In the genomic region with DNA sequence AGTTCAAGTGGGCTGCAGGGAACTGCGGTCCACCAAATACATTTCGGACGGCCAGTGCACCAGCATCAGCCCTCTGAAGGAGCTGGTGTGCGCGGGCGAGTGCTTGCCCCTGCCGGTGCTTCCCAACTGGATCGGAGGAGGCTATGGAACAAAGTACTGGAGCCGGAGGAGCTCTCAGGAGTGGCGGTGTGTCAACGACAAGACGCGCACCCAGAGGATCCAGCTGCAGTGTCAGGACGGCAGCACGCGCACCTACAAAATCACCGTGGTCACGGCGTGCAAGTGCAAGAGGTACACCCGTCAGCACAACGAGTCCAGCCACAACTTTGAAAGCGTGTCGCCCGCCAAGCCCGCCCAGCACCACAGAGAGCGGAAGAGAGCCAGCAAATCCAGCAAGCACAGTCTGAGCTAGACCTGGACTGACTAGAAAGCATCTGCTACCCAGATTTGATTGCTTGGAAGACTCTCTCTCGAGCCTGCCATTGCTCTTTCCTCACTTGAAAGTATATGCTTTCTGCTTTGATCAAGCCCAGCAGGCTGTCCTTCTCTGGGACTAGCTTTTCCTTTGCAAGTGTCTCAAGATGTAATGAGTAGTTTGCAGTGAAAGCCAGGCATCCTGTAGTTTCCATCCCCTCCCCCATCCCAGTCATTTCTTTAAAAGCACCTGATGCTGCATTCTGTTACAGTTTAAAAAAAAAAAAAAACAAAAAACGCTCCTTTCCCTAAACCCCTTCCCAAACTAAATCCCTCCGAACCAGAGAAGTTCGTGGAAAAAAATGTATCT, we compare ENCODE assay signal across 8 mouse cellular contexts. TPM values are rescaled to one million over a fixed set of nuclear protein-coding genes. Genes with fewer than 3 reads are reported as not detected.
DNase-seq lines count a peak whose midpoint lies in the region; ATAC-seq and TF ChIP-seq lines count a peak whose summit lies in the region.

No protein-coding gene starts in this region.

- peak overlapping the region; percentile 68 for H3K4me3 ChIP-seq in E14TG2a.4 (replicated peaks; ENCODE audit: low read length)
- H3K4me3 ChIP-seq in embryonic facial prominence, embryonic 12.5 days: peak overlapping the region; percentile 49
- peak overlapping the region; percentile 50 for H3K4me3 ChIP-seq in heart, postnatal 0 days (ENCODE audit: low read depth, low read length)

- peak; percentile 3 for DNase-seq in adrenal gland, adult 8-10 months
- DNase-seq in heart, postnatal 0 days (ENCODE audit: low spot score): peak; percentile 22
- peak; percentile 65 for DNase-seq in kidney, postnatal 10 days
- peak; percentile 8 for DNase-seq in right cerebral cortex, adult 18-20 months
- no peak for DNase-seq in urinary bladder, postnatal 4 days (ENCODE audit: low spot score in 2 of 2)

- peak; percentile 69 for ATAC-seq in embryonic facial prominence, embryonic 12.5 days (ENCODE audit: insufficient number of reproducible peaks, insufficient read depth, low FRiP score, low TSS enrichment)
- peak; percentile 67 for ATAC-seq in heart, postnatal 0 days (ENCODE audit: insufficient read depth, low read depth)
- ATAC-seq in megakaryocyte, adult 5-6 weeks (ENCODE audit: poor library complexity, severe bottlenecking): peak; percentile 60

- H3K27me3 ChIP-seq in E14TG2a.4 (ENCODE audit: insufficient read depth, low read length): peaks cover 26% of the 10 kb centered on the region
- H3K27me3 ChIP-seq in embryonic facial prominence, embryonic 12.5 days: no peaks in the 10 kb centered on the region
- H3K27me3 ChIP-seq in heart, postnatal 0 days (ENCODE audit: control insufficient read depth, insufficient read depth, low read length): no peaks in the 10 kb centered on the region

- no peak for TF ChIP-seq EP300 in heart, postnatal 0 days (IDR thresholded peaks at IDR 0.05; ENCODE audit: low read depth)

- 2% methylated on average over 30 of the region's 30 CpGs for WGBS in embryonic facial prominence, embryonic 12.5 days
- 5% methylated on average over 30 of the region's 30 CpGs for WGBS in heart, postnatal 0 days

- H3K9me3 ChIP-seq in E14TG2a.4 (ENCODE audit: low read length): no peaks in the 10 kb centered on the region
- H3K9me3 ChIP-seq in embryonic facial prominence, embryonic 12.5 days: no peaks in the 10 kb centered on the region
- H3K9me3 ChIP-seq in heart, postnatal 0 days (replicated peaks; ENCODE audit: control insufficient read depth, low read length): no peaks in the 10 kb centered on the region

- no peaks in the 10 kb centered on the region for H3K36me3 ChIP-seq in E14TG2a.4 (ENCODE audit: insufficient read depth, low read length)
- no peaks in the 10 kb centered on the region for H3K36me3 ChIP-seq in embryonic facial prominence, embryonic 12.5 days
- H3K36me3 ChIP-seq in heart, postnatal 0 days (replicated peaks; ENCODE audit: control insufficient read depth, insufficient read depth, low read length): no peaks in the 10 kb centered on the region

- peak overlapping the region; percentile 80 for H3K4me2 ChIP-seq in embryonic facial prominence, embryonic 12.5 days (replicated peaks)
- H3K4me2 ChIP-seq in heart, postnatal 0 days (ENCODE audit: low read depth, low read length): peak overlapping the region; percentile 84

- no peak for TF ChIP-seq CTCF in E14TG2a.4 (conservative IDR thresholded peaks at IDR 0.05; ENCODE audit: low read length)
- no peak for TF ChIP-seq CTCF in heart, postnatal 0 days (IDR thresholded peaks at IDR 0.05; ENCODE audit: low read depth)

- H3K27ac ChIP-seq in embryonic facial prominence, embryonic 12.5 days: peak overlapping the region; percentile 85
- no peak overlapping the region for H3K27ac ChIP-seq in heart, postnatal 0 days (ENCODE audit: low read depth)

- H3K4me1 ChIP-seq in E14TG2a.4 (replicated peaks; ENCODE audit: low read depth, low read length): peaks cover 25% of the 10 kb centered on the region
- H3K4me1 ChIP-seq in embryonic facial prominence, embryonic 12.5 days: peaks cover 18% of the 10 kb centered on the region
- H3K4me1 ChIP-seq in heart, postnatal 0 days (ENCODE audit: control insufficient read depth, insufficient read depth): 0 out of 2 replicates have a peak, but pooled peaks cover 3% of the 10 kb centered on the region

- H3K9ac ChIP-seq in embryonic facial prominence, embryonic 12.5 days: peak overlapping the region; percentile 63
- H3K9ac ChIP-seq in heart, postnatal 0 days (replicated peaks; ENCODE audit: low read depth, low read length): peak overlapping the region; percentile 28; the same call in 1 of the 2 replicates

RNA-seq across cellular contexts. Expression of a gene that starts 3.3 kb away (rescaled TPM):
- total RNA-seq in adrenal gland, adult 8-10 months (2022): under 1 TPM in 3 of 4 experiments, not detected in 1; 0.46 to 0.81 (median 0.49) TPM
- 59.7 and 63.6 TPM in 2 replicates for polyA plus RNA-seq in embryonic facial prominence, embryonic 12.5 days (2016; fragmentation: Nextera tagmentation; extraction: Ambion mirVana)
- not detected in 2 replicates for total RNA-seq in heart, postnatal 0 days (2014; rRNA removed; ENCODE audit: low replicate concordance)
- polyA plus RNA-seq in heart, postnatal 0 days (2015; fragmentation: Nextera tagmentation; extraction: Ambion mirVana): 0.14 and 0.69 TPM in 2 replicates
- total RNA-seq in megakaryocyte, adult 5-6 weeks (2015): not detected in 2 replicates
- not detected in 2 replicates for total RNA-seq in megakaryocyte, adult 5-6 weeks (2017)

Comparison
In these comparisons a context has a peak if more than half of its experiments do, and no peak if none do; other contexts are left out.
1. DNase-seq: peak in adrenal gland, adult 8-10 months (single experiment), heart, postnatal 0 days (single experiment), kidney, postnatal 10 days (single experiment) and right cerebral cortex, adult 18-20 months (single experiment); none in urinary bladder, postnatal 4 days (0 of 2).
2. Peak in every context shown above with its lines, with median percentiles within 50 percentile points of each other: H3K4me3 ChIP-seq and ATAC-seq.